In genomic region chr6:108862548-108862947, GRCm38 (mm10) we compare ENCODE assay signal across 9 mouse cellular contexts. TPM values are rescaled to one million over a fixed set of nuclear protein-coding genes. Genes with fewer than 3 reads are reported as not detected.
A peak's percentile ranks its signal among the peaks of the same experiment; 100 is the strongest.
DNase-seq lines count a peak whose midpoint lies in the region; ATAC-seq and TF ChIP-seq lines count a peak whose summit lies in the region.
"Had no signal": no experiment of that assay in that cellular context is flagged by ENCODE, and none has a peak within 500 bp of the region (broad histone marks: within the 10 kb centered on the region; RNA-seq: fewer than 3 reads in every experiment).

No protein-coding gene starts in this region.

- H3K27ac ChIP-seq in forebrain, embryonic 15.5 days (replicated peaks) = no peak overlapping the region
- H3K27ac ChIP-seq in forebrain, embryonic 16.5 days (ENCODE audit: low read length) = no peak overlapping the region
- H3K27ac ChIP-seq in lung, embryonic 14.5 days (ENCODE audit: low read depth) = no peak overlapping the region
- no peak overlapping the region for H3K27ac ChIP-seq in embryonic facial prominence, embryonic 15.5 days (replicated peaks)
- H3K27ac ChIP-seq: macrophage had no signal

- no peaks in the 10 kb centered on the region for H3K4me1 ChIP-seq in forebrain, embryonic 15.5 days
- H3K4me1 ChIP-seq in forebrain, embryonic 16.5 days (replicated peaks; ENCODE audit: control insufficient read depth, insufficient read depth, low read length) = no peaks in the 10 kb centered on the region
- H3K4me1 ChIP-seq in lung, embryonic 14.5 days (ENCODE audit: insufficient read depth) = no peaks in the 10 kb centered on the region
- H3K4me1 ChIP-seq in lung, adult 2 months (ENCODE audit: control insufficient read depth, insufficient read depth, low read length) = no peaks in the 10 kb centered on the region
- H3K4me1 ChIP-seq in embryonic facial prominence, embryonic 15.5 days = no peaks in the 10 kb centered on the region

- H3K27me3 ChIP-seq in forebrain, embryonic 15.5 days = no peaks in the 10 kb centered on the region
- H3K27me3 ChIP-seq in forebrain, embryonic 16.5 days (replicated peaks; ENCODE audit: control insufficient read depth, insufficient read depth, low read length) = no peaks in the 10 kb centered on the region
- no peaks in the 10 kb centered on the region for H3K27me3 ChIP-seq in lung, embryonic 14.5 days (ENCODE audit: insufficient read depth, low read length)
- no peaks in the 10 kb centered on the region for H3K27me3 ChIP-seq in embryonic facial prominence, embryonic 15.5 days

- 89% methylated on average over 2 of the region's 2 CpGs for WGBS in forebrain, embryonic 15.5 days
- 88% methylated on average over 2 of the region's 2 CpGs for WGBS in forebrain, embryonic 16.5 days
- 53% methylated on average over 2 of the region's 2 CpGs for WGBS in lung, embryonic 14.5 days
- WGBS in lung, adult 2 months = 36% methylated on average over 2 of the region's 2 CpGs
- 85% methylated on average over 2 of the region's 2 CpGs for WGBS in embryonic facial prominence, embryonic 15.5 days

- TF ChIP-seq POLR2A in lung, adult 2 months (IDR thresholded peaks at IDR 0.05; ENCODE audit: borderline replicate concordance, extremely low read depth, low read depth, low read length) = no peak

- peak; percentile 13 for DNase-seq in lung, embryonic 14.5 days
- DNase-seq in lung, adult 2 months = no peak
- peak; percentile 35 to 52 for DNase-seq in natural killer cell, adult 2 months (ENCODE audit: low spot score in 2 of 2)
- no peak for DNase-seq in left cerebral cortex, adult 9 months (ENCODE audit: low spot score in 2 of 2)
- DNase-seq in gastrocnemius, postnatal 25 days = no peak

- ATAC-seq in forebrain, embryonic 15.5 days (replicated peaks) = peak; percentile 35; the same call in 1 of the 2 replicates
- no peak for ATAC-seq in forebrain, embryonic 16.5 days
- peak; percentile 62; the same call in 1 of the 2 replicates for ATAC-seq in lung, embryonic 14.5 days (ENCODE audit: insufficient read depth)
- peak; percentile 39; the same call in 1 of the 2 replicates for ATAC-seq in embryonic facial prominence, embryonic 15.5 days (ENCODE audit: insufficient number of reproducible peaks, low FRiP score, low TSS enrichment, low read depth)

- H3K9me3 ChIP-seq in forebrain, embryonic 15.5 days = no peaks in the 10 kb centered on the region
- no peaks in the 10 kb centered on the region for H3K9me3 ChIP-seq in forebrain, embryonic 16.5 days (ENCODE audit: control insufficient read depth, low read length)
- H3K9me3 ChIP-seq in lung, embryonic 14.5 days (ENCODE audit: low read depth, low read length) = peaks cover 6% of the 10 kb centered on the region; the same call in 1 of the 2 replicates
- H3K9me3 ChIP-seq in embryonic facial prominence, embryonic 15.5 days (replicated peaks) = no peaks in the 10 kb centered on the region

- H3K36me3 ChIP-seq in forebrain, embryonic 15.5 days = no peaks in the 10 kb centered on the region
- H3K36me3 ChIP-seq in forebrain, embryonic 16.5 days (ENCODE audit: control insufficient read depth, insufficient read depth) = no peaks in the 10 kb centered on the region
- peaks cover 11% of the 10 kb centered on the region; the same call in 1 of the 2 replicates for H3K36me3 ChIP-seq in lung, embryonic 14.5 days (ENCODE audit: insufficient read depth)
- H3K36me3 ChIP-seq in embryonic facial prominence, embryonic 15.5 days = no peaks in the 10 kb centered on the region

- H3K4me3 ChIP-seq in forebrain, embryonic 15.5 days = no peak overlapping the region
- no peak overlapping the region for H3K4me3 ChIP-seq in forebrain, embryonic 16.5 days (replicated peaks; ENCODE audit: low read length)
- no peak overlapping the region for H3K4me3 ChIP-seq in lung, embryonic 14.5 days (ENCODE audit: low read depth, low read length)
- no peak overlapping the region for H3K4me3 ChIP-seq in lung, adult 2 months (replicated peaks; ENCODE audit: extremely low read depth, low read depth, low read length)
- H3K4me3 ChIP-seq in embryonic facial prominence, embryonic 15.5 days (replicated peaks) = no peak overlapping the region

- no peak for TF ChIP-seq CTCF in lung, embryonic 14.5 days (IDR thresholded peaks at IDR 0.05; ENCODE audit: low read depth)
- TF ChIP-seq CTCF in lung, adult 2 months (IDR thresholded peaks at IDR 0.05; ENCODE audit: insufficient read depth, low read length) = no peak

- no peak overlapping the region for H3K9ac ChIP-seq in forebrain, embryonic 15.5 days (replicated peaks)
- no peak overlapping the region for H3K9ac ChIP-seq in forebrain, embryonic 16.5 days (replicated peaks; ENCODE audit: low read depth, low read length)
- no peak overlapping the region for H3K9ac ChIP-seq in lung, embryonic 14.5 days
- no peak overlapping the region for H3K9ac ChIP-seq in embryonic facial prominence, embryonic 15.5 days

- H3K4me2 ChIP-seq in forebrain, embryonic 15.5 days (replicated peaks) = no peak overlapping the region
- H3K4me2 ChIP-seq in forebrain, embryonic 16.5 days (ENCODE audit: low read length) = no peak overlapping the region
- no peak overlapping the region for H3K4me2 ChIP-seq in lung, embryonic 14.5 days
- no peak overlapping the region for H3K4me2 ChIP-seq in embryonic facial prominence, embryonic 15.5 days (replicated peaks)

RNA-seq across cellular contexts. Expression of gene Edem1, which starts 34.1 kb away (rescaled TPM):
- 6.9 and 8.3 TPM in 2 replicates for polyA plus RNA-seq in forebrain, embryonic 15.5 days (2015; fragmentation: Nextera tagmentation; extraction: Ambion mirVana)
- 6.8 and 7.3 TPM in 2 replicates for polyA plus RNA-seq in forebrain, embryonic 16.5 days (2015; fragmentation: Nextera tagmentation; extraction: Ambion mirVana)
- 36.4 and 41.5 TPM in 2 replicates for polyA plus RNA-seq in lung, embryonic 14.5 days (2014; fragmentation: Nextera tagmentation; extraction: Ambion mirVana)
- polyA plus RNA-seq in lung, adult 2 months (2012; rRNA removed) = 18.4 and 18.5 TPM in 2 replicates
- polyA plus RNA-seq in embryonic facial prominence, embryonic 15.5 days (2015; fragmentation: Nextera tagmentation; extraction: Ambion mirVana) = 20.8 and 22.0 TPM in 2 replicates
- 1 to 10 TPM; 6.2 to 7.2 TPM for total RNA-seq in gastrocnemius, postnatal 25 days (2021)

Comparison
In these comparisons a context has a peak if more than half of its experiments do, and no peak if none do; other contexts are left out.
1. DNase-seq: peak in lung, embryonic 14.5 days (single experiment) and natural killer cell, adult 2 months (2 of 2); none in lung, adult 2 months (single experiment), left cerebral cortex, adult 9 months (0 of 2) and gastrocnemius, postnatal 25 days (single experiment).